Mouse (Mus musculus) heart, postnatal 0 days (tissue): ENCODE measurements around the gene Jmjd7.

ENCODE experiments used
- CTCF ChIP-seq: IDR thresholded peaks from 2 replicates; pipeline ENCODE4 v1.5.1; 2016; ENCODE audit warnings: antibody characterized with exemption, control low read depth, low read depth
- EP300 ChIP-seq: IDR thresholded peaks from 2 replicates; pipeline ENCODE4 v1.6.1; 2016; ENCODE audit warnings: antibody characterized with exemption, low read depth

DNA sequence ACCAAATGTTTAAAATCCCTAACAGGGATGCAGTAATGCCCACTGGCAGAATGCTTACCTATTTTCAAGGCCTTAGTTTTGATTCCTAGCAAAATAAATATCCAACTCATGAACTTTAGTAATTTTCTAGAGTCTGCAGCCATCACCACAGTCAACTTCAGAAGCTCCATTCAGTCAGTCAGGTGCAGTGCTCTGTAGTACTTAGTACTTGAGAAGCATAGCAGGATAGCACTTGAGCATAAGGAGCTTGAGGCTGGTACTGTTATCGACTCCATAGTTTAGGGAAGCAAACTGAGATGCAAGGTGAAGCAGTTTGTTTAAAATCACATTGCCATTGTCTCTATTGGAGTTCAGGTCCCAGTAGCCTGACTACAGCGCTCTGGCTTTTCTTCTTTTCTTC, 27.6 kb upstream of the Jmjd7 start:
- TF ChIP-seq EP300: no peak
- no peak for TF ChIP-seq CTCF
